Mouse (Mus musculus): Measurements from ENCODE around the gene Smap1.
A peak's percentile ranks its signal among the peaks of the same experiment; 100 is the strongest.

DNA sequence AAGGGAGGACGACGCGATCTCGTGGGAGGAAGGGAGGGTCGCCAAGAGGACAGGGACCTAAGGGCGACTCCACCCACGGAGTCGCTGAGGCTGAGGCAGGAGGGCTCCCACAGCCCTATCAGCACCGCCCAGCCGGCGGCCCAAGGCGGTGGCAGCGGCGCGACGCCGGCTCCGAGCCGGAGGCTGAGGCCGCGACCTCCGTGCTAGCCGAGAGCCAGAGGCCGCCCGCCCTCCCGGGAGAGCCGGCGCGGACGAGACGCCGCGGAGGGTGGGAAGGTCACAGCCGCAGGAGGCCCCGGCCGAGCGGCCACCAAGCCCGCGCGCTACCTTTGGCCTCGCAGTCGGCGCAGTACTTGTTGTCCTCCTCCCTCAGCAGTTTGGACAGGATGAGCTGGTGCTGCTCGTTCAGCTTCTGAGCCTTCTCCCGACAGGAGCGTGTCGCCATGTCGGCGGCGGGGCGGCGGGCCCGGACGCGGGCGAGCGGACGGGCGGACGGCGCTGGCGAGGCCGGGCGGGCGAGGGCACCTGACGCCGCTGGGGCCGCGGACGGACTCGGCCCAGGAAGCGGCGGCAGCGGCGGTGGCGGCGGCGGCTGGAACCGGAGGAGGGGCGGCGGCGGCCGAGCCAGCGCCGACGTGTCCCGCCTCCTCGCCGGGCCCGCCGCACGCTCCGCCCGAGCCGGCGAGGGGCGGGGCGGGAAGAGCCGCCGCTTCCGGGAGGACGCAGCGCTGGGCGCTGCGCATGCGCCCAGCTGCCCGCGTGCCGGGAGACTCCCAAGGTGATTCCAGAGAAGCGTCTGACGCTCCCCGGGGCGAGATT is at the start of gene Smap1:
- TF ChIP-seq CTCF (IDR thresholded peaks at IDR 0.05; ENCODE audit: low read depth), result no peak
- peak; percentile 65 for TF ChIP-seq EP300 (IDR thresholded peaks at IDR 0.05; ENCODE audit: low read depth)
